ENCODE assay signal across 11 mouse cellular contexts in genomic region chr16:49798790-49799189, GRCm38 (mm10). TPM values are rescaled to one million over a fixed set of nuclear protein-coding genes. Genes with fewer than 3 reads are reported as not detected.
A peak's percentile ranks its signal among the peaks of the same experiment; 100 is the strongest.
DNase-seq lines count a peak whose midpoint lies in the region; ATAC-seq lines count a peak whose summit lies in the region.
"Had no signal": no experiment of that assay in that cellular context is flagged by ENCODE, and none has a peak within 500 bp of the region (broad histone marks: within the 10 kb centered on the region; RNA-seq: fewer than 3 reads in every experiment).

No protein-coding gene starts in this region.

- 86% methylated on average over 6 of the region's 6 CpGs for WGBS in forebrain, embryonic 13.5 days

- DNase-seq in kidney, adult 9 months, result peak; percentile 41
- DNase-seq in kidney, postnatal 25 days, result no peak
- DNase-seq in T-cell, adult 2 months (ENCODE audit: low spot score), result peak; percentile 48
- peak; percentile 68 for DNase-seq in lung, postnatal 25 days (ENCODE audit: low spot score)
- DNase-seq in left cerebral cortex, adult 11 months (ENCODE audit: low spot score), result no peak
- DNase-seq: adrenal gland, adult 2 months; cerebellum, adult 9-10 months had no signal

- H3K9ac ChIP-seq in forebrain, embryonic 13.5 days, result no peak overlapping the region
- H3K9ac ChIP-seq: neural tube, embryonic 13.5 days had no signal

- H3K27me3 ChIP-seq in forebrain, embryonic 13.5 days, result no peaks in the 10 kb centered on the region
- H3K27me3 ChIP-seq: neural tube, embryonic 13.5 days had no signal

- H3K4me2 ChIP-seq in forebrain, embryonic 13.5 days, result no peak overlapping the region
- H3K4me2 ChIP-seq: neural tube, embryonic 13.5 days had no signal

- H3K36me3 ChIP-seq in forebrain, embryonic 13.5 days (ENCODE audit: poor library complexity, severe bottlenecking), result no peaks in the 10 kb centered on the region
- H3K36me3 ChIP-seq: neural tube, embryonic 13.5 days had no signal

- no peaks in the 10 kb centered on the region for H3K9me3 ChIP-seq in forebrain, embryonic 13.5 days (replicated peaks)
- H3K9me3 ChIP-seq: neural tube, embryonic 13.5 days had no signal

- peak; percentile 45 for ATAC-seq in inflammation-experienced regulatory T-cells, adult 6 months
- no peak for ATAC-seq in forebrain, embryonic 13.5 days
- ATAC-seq: hindbrain, embryonic 16.5 days had no signal

- H3K4me1 ChIP-seq in forebrain, embryonic 13.5 days, result peaks cover 5% of the 10 kb centered on the region

- no peak overlapping the region for H3K4me3 ChIP-seq in forebrain, embryonic 13.5 days
- H3K4me3 ChIP-seq: neural tube, embryonic 13.5 days had no signal

- H3K27ac ChIP-seq in forebrain, embryonic 13.5 days, result no peak overlapping the region
- H3K27ac ChIP-seq: neural tube, embryonic 13.5 days had no signal

RNA-seq across cellular contexts. Expression of gene Cd47, which starts 1.5 kb away (rescaled TPM):
- polyA plus RNA-seq in inflammation-experienced regulatory T-cells, adult 6 months (2017; shearing (Covaris generic)), result 100 to 1,000 TPM; 201 to 329 (median 236) TPM
- polyA plus RNA-seq in forebrain, embryonic 13.5 days (2015; fragmentation: Nextera tagmentation; extraction: Ambion mirVana), result 72.9 and 80.4 TPM in 2 replicates

Comparison
In these comparisons a context has a peak if more than half of its experiments do, and no peak if none do; other contexts are left out.
1. DNase-seq: peak in kidney, adult 9 months (single experiment), T-cell, adult 2 months (single experiment) and lung, postnatal 25 days (single experiment); none in kidney, postnatal 25 days (0 of 2) and left cerebral cortex, adult 11 months (single experiment).